Mouse (Mus musculus) left cerebral cortex, adult 2 months (tissue): ENCODE measurements around the gene Mcrs1. TPM values are rescaled to one million over a fixed set of nuclear protein-coding genes. Genes with fewer than 3 reads are reported as not detected.

ENCODE experiments used
- DNase-seq, 2 experiments: peaks; one replicate each; pipeline ENCODE4 v3.0.0; 2021 to 2022; ENCODE audit warnings: low spot score in 2 of 2, mixed read lengths in 1 of 2; ENCODE audit errors: extremely low spot score in 1 of 2
- H3K27ac ChIP-seq: fragments of 200-600 bp; 2 replicates; pipeline ENCODE4 v1.8.1; 2022
- H3K4me3 ChIP-seq: fragments of 200-600 bp; 2 replicates; pipeline ENCODE4 v1.8.1; 2022
- CTCF ChIP-seq: fragments of 200-600 bp; IDR thresholded peaks from 2 replicates; pipeline ENCODE4 v1.8.1; 2022; ENCODE audit warnings: antibody characterized with exemption, mild to moderate bottlenecking, moderate library complexity
- intact Hi-C: fragments of 180-260 bp; cut with DNase I; formaldehyde crosslinking; loops from one replicate; pipeline ENCODE4 v1.15.1; 2025
- long read RNA-seq, 2 experiments: library from polyadenylated mRNA; stranded (forward); transcript quantifications; one replicate each; pipeline ENCODE4 v2.0.0; 2021; ENCODE audit warnings: borderline mapping rate in 2 of 2
- total RNA-seq, 2 experiments: library from RNA; stranded (reverse); gene quantifications; 2 replicates each; pipeline ENCODE4 v1.2.3; 2021

The Mcrs1 gene
- total RNA-seq = 10 to 100 TPM; 77.3 to 81.0 TPM
- long read RNA-seq, experiment 1, transcript Mcrs1-201 (15 exons, 1,916 nt) = major isoform, 127 of 182 reads
- long read RNA-seq, experiment 1, transcript Mcrs1-209 (11 exons, 1,521 nt) = minor isoform, 8 of 182 reads
- long read RNA-seq, experiment 1, partial matches to known transcripts = 8 of 182 reads
- long read RNA-seq, experiment 1, other reads (novel, unspliced or antisense) = 35 of 182 reads
- long read RNA-seq, experiment 2, transcript Mcrs1-201 (15 exons, 1,916 nt) = major isoform, 108 of 143 reads
- long read RNA-seq, experiment 2, partial matches to known transcripts = 5 of 143 reads
- long read RNA-seq, experiment 2, other reads (novel, unspliced or antisense) = 24 of 143 reads

- H3K4me3 ChIP-seq = peak within 1 kb of the TSS; percentile 55
- peak; percentile 95 to 97 for DNase-seq
- peak within 1 kb of the TSS; percentile 100 for H3K27ac ChIP-seq
- intact Hi-C loops = no loop called here
- no peak for TF ChIP-seq CTCF
Measured at GRCm38 (mm10) chr15:99251626-99252380, at the start of gene Mcrs1. TSS of gene Mcrs1 (minus strand) at chr15:99251961.

GRCm38 (mm10) chr15:99296213-99296612 is 44.5 kb upstream of the Mcrs1 start:
- H3K27ac ChIP-seq = peak overlapping the region; percentile 86
- TF ChIP-seq CTCF = no peak
- peak overlapping the region; percentile 68 for H3K4me3 ChIP-seq
- intact Hi-C loops = loop anchor here (10.0 kb wide), 1 partner anchor 381 kb away; the partner anchor contains the start of gene Lmbr1l
- DNase-seq = no peak

- no peak for TF ChIP-seq CTCF
- peak in 1 of 2 experiments; percentile 37 for DNase-seq
- intact Hi-C loops = loop anchor here (10.0 kb wide), 1 partner anchor 381 kb away; the partner anchor contains the start of gene Lmbr1l
- H3K4me3 ChIP-seq = peak within 1 kb of the TSS; percentile 68
- peak within 1 kb of the TSS; percentile 86 for H3K27ac ChIP-seq
Measured at GRCm38 (mm10) chr15:99295484-99295981, 43.8 kb upstream of the Mcrs1 start, which contains the start of gene Fam186b. TSS of gene Fam186b (minus strand) at chr15:99295888.

GRCm38 (mm10) chr15:99294813-99295374 is 43.1 kb upstream of the Mcrs1 start, which contains the start of gene Prpf40b:
TSS of gene Prpf40b (plus strand) at chr15:99295087.
- peak; percentile 50 for TF ChIP-seq CTCF
- H3K4me3 ChIP-seq = peak within 1 kb of the TSS; percentile 68
- intact Hi-C loops = loop anchor here (10.0 kb wide), 1 partner anchor 380 kb away; the partner anchor contains the start of gene Lmbr1l
- peak; percentile 96 for DNase-seq
- peak within 1 kb of the TSS; percentile 86 for H3K27ac ChIP-seq

- Histone ChIP-seq H3K27ac (peak overlapping the region; percentile 81), H3K4me3 (peak overlapping the region; percentile 68)
- intact Hi-C loops = loop anchor here (10.0 kb wide), 1 partner anchor 379 kb away; the partner anchor contains the start of gene Lmbr1l
- no peak for TF ChIP-seq CTCF
- no peak for DNase-seq
Measured at GRCm38 (mm10) chr15:99294287-99294686, 42.5 kb upstream of the Mcrs1 start.

GRCm38 (mm10) chr15:99290586-99290985 is 38.8 kb upstream of the Mcrs1 start:
- no peak overlapping the region for H3K4me3 ChIP-seq
- no peak for DNase-seq
- intact Hi-C loops = loop anchor here (10.0 kb wide), 1 partner anchor 376 kb away; the partner anchor contains the start of gene Lmbr1l
- TF ChIP-seq CTCF = no peak
- H3K27ac ChIP-seq = no peak overlapping the region

- no peak for DNase-seq
- TF ChIP-seq CTCF = no peak
- no peak overlapping the region for H3K4me3 ChIP-seq
Measured at GRCm38 (mm10) chr15:99285189-99285535, 33.4 kb upstream of the Mcrs1 start.

GRCm38 (mm10) chr15:99284527-99285188 is 32.9 kb upstream of the Mcrs1 start:
- no peak for DNase-seq
- Histone ChIP-seq H3K27ac (no peak overlapping the region), H3K4me3 (no peak overlapping the region)
- no peak for TF ChIP-seq CTCF
- intact Hi-C loops = no loop called here

More at GRCm38 (mm10) chr15:99285189-99285535, 33.4 kb upstream of the Mcrs1 start:
- intact Hi-C loops = no loop called here
- no peak overlapping the region for H3K27ac ChIP-seq

GRCm38 (mm10) chr15:99283456-99283855 is 31.7 kb upstream of the Mcrs1 start:
- TF ChIP-seq CTCF = peak; percentile 36
- DNase-seq = no peak

GRCm38 (mm10) chr15:99278271-99278670 is 26.5 kb upstream of the Mcrs1 start:
- TF ChIP-seq CTCF = no peak
- intact Hi-C loops = no loop called here
- Histone ChIP-seq H3K27ac (no peak overlapping the region), H3K4me3 (no peak overlapping the region)
- no peak for DNase-seq

More at GRCm38 (mm10) chr15:99283456-99283855, 31.7 kb upstream of the Mcrs1 start:
- Histone ChIP-seq H3K4me3 (no peak overlapping the region), H3K27ac (no peak overlapping the region)
- intact Hi-C loops = no loop called here

- no peak overlapping the region for H3K4me3 ChIP-seq
- TF ChIP-seq CTCF = no peak
Measured at GRCm38 (mm10) chr15:99276095-99276494, 24.3 kb upstream of the Mcrs1 start.

More at GRCm38 (mm10) chr15:99276095-99276494, 24.3 kb upstream of the Mcrs1 start:
- intact Hi-C loops = no loop called here
- no peak overlapping the region for H3K27ac ChIP-seq
- DNase-seq = no peak
